Mouse (Mus musculus) thymus, adult 18-20 months (tissue): ENCODE results near the gene Mnt.

ENCODE experiments used
- DNase-seq, 2 experiments: peaks; one replicate each; pipeline ENCODE4 v3.0.0; 2022; ENCODE audit warnings: mixed read lengths in 2 of 2

The Mnt gene

DNA sequence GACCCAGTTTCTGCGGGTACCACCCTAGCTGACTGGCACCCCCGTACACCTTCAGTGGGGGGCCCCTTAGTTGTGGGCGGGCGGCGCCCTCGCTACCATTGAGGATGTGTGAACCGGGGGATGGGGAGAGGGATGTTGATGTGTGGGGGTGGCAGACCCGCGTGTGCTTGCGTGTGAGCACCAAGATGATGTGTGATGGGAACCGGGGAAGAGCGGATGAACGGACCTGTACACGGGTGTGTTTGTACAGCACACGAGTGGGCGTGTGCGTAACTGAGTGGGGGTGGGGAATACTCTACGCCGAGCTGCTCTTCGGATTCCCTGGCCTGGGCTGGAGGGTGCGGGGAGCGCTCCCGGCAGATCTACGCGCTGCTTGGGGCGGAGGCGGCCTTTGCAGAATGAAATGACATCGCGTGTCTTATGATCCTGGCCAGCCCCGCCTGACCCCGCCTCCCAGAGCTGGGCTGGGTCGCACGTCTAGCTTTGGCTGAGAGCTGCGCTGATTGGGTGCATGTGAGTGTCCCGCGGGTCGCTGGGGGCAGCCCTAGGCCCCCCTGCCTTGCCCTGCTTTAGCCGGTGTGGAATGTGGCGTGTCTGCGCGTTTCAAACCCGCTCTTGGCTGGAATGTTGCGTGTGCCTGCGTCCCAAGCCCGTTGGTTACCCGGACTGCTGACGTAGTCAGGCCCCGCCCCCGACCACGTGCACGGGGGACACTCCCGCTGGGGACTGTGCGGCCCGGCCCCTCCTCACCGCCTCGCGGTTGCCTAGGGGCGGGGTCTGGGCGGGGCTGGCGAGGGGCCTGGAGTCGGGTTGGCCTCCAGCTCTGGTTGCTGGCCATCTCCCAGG is 1.1 kb downstream of the Mnt start:
- DNase-seq, result peak; percentile 94 to 95

DNA sequence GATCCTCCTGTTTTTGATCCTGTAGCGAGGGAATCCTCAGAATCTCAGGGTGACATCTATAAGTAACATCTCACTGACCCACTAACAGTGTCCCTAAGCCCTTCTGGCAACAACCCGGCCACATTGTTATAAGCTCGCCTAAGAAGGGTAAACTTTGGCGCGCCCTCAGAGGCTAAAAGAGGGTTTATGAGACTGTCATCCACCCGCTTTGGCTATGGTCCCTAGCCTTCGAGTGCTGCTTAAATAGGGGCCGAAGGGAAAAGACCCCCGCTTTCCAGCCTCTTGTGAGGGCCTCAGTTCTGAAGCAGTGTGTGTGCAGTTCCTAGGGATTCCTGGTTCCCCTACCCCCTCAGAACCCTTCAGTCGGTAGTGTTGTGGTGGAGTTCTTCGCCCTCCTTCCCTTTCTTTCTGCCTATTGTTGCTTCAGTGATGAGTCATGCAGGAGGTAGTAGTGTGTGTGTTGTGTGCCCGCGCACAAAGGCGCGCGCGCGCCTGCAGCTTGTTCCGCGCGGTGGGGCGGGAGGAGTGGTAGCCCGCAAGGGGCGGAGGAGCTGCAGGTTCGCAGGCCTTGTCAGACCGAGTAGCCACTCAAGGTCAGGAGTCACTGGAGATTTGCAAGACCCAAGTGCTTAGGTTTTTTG is 1.9 kb downstream of the Mnt start:
- DNase-seq, result peak; percentile 58 to 70

DNA sequence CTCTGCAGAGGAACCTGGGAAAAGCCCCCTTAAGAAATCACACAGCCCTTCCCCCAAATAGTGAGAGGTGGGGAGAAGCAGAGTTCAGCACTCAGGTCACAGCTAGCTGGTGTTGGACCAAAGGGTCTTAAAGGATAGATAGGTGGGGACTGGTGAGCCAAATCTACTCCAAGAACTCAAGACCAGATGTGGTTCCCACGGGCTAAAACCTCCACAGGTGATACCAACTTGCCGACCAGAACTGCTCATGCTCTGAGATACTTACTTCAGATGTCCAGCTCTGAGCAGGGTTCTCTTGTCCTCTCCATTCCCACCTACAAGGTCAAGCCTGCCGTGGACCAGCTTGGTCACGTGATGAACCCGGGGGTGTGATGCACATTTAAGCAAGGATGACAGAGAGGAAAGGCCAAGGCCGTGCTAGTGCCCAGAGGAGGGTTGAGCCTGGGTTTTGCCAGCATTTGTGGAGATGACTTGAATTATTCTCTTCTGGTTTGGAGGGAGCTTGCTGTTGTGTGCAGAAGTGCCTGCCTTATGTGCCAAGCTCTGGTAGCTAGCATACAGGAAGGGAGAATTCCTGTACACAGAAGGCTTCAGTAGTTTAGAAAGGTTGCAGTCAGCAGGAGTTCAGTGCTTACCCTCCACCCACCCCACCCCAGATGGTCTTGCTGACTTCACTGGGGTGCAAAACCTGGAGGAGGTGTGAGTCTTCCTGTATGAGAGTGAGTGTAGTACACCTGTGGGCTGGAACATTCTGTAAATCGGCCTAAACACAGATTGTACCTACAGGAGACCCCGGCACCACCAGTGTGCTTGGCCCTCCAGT is 3.0 kb downstream of the Mnt start:
- DNase-seq, result no peak

DNA sequence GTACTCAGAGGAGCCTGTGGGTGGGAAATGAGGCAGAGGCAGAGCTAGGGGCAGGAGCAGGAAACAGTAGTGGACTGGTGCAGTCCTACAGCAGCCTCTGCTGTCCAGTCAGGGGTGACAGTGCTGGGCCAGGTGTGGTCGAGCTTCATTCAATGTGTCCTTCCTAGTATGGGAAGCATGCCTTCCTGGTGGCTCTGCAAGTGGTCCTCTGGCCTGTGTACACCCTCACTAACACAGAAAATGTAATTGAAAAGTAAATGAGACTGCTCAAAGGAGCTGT is 3.6 kb downstream of the Mnt start:
- DNase-seq, result no peak

DNA sequence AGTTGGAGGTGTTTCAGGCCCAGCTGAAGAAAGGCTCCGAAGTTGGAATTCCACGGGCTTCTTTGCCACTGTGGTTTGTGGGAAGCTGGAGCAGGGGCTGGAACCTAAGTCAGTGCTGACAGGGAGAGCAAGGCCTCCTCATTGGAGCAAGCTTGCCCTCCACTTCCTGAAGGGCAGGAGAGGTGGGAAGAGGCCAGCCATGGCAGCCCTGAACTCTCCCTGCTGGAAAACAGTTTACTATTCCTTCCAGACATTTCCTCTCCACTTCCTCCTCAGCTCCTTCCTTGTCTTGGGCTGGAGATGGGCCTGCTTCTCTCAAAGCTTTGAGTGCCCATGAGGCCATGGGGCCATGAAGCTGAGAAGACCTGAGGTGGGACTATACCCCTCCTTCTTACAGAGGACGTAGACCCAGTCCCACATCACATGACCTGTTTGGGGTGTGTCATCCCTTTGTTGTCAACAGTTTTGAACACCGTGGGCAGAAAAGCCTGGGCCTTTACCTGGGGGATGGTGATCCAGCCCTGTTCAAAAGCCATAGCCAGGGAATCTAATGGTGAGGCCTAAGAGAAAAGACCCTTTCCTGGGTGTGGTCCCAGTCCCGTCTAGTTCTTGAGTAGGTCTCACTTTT is 4.0 kb downstream of the Mnt start:
- DNase-seq, result no peak

DNA sequence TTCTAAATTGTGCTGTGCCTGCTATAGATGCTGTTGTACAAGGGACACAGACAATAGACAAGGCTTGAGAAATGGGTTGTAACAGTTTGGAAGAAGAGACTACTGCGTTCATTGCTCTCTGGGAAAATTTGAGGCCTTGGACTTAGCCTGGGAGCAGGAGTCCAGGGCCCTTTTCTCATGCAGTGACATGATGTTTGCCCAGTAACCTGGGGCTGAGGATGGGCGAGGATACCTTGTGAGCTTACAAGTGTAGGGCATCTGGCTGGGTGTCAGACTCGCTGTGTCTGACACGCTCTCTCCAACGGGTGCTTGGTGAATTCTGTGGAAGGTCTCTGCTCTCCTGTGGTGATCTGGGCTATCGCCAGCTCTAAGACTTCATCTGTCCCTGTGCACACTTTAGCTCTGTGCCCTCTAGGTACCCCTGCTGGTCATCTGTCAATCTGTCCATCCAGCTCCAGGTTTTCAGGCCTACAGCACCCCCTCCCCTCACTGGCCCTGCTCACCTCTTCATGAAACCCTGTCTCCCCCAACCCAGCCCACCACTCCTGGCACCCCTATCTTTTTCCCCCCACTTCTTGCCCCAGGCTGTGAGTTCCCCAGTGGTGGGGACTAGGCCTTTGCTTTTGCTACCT is 5.0 kb downstream of the Mnt start:
- no peak for DNase-seq

DNA sequence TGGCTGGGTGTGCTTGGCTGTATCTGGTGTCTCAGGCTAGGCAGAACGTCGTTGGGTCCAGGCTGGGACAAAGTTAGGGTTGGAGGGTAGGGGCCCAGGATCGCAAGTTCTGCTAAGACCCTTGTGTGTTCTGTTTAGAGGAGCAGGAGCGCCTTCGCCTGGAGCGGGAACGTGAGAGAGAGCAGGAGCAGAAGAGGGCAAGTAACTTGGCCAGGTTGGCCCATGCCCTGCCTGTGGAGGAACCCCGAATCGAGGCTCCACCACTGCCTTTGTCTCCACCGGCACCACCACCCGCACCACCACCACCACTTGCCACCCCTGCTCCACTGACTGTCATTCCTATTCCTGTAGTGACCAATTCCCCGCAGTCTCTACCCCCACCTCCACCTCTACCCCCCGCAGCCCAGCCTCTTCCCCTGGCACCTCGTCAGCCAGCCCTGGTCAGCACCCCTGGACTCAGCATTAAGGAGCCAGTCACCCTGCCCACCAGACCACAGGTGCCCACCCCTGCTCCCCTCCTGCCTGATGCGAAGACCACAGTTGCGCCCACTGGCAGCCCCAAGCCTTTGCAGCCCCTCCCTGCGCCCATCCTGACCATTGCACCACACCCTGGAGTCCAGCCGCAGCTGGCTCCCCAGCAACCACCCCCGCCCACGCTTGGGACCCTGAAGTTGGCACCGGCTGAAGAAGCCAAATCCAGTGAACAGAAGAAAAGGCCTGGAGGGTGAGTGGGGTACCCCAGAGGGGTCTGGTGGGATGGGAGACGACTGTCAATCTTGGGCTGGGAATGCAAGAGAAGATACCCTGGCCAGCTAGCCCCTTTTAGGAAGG is 5.7 kb downstream of the Mnt start:
- no peak for DNase-seq

DNA sequence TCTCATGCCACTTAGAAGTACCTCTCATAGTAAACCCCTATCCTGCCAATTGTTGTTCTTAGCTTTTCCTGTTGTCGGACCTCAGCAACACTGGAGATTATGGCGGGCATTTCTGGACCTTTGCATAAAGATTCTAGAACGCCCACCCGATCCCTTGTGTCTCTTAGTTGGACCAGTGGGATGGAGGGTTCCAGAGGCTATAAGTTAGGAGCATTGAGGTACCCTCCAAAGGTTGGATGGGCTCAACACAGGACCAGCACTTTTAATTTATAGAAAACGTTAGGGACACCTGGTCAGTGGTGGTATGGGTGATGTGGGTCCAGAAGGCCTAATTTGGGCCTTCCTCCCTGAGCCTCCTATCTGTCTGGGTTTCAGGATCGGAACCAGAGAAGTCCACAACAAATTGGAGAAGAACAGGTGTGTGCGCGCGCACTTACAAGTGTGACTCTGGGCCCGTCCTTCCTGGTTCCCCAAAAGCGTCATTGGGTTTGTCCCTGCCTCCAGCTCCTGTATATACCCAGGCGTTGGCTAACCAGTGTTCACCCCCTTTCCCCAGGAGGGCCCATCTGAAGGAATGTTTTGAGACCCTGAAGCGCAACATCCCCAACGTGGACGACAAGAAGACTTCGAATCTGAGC is 6.5 kb downstream of the Mnt start:
- no peak for DNase-seq

DNA sequence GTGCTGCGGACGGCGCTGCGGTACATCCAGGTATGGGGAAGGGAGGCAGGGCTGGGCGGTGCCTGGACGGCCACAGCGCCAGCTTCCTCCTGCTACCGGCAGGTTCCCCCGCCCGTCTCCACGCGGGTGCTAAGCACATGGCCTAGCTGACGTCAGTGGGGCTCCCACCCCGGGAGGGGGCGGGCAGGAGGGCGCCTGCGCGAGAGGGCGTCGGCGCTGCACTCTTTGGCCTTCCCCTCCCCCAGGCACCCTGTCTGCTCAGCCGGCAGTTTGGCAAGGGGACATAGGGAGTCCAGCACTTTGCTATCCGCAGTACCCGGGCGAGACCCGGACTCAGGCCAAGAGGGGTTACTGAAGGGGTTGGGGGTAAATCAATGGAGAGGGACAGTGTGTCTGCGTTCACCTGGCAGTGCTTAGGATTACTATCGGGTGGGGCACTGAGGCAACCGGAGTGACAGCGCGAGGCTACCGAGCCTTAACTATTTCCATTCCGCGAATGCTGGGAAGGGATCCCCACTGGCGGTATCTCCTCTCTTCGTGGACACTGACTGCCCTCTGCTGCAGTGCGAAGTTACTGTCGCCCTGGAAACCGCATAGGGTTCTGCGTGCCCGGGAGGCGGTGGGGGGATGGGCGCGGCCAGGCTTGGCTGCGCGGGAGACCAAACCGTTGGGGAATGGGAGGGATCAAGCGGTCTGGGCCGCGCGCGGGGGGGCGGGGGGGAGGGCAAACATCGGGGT is 7.1 kb downstream of the Mnt start:
- peak; percentile 96 for DNase-seq

DNA sequence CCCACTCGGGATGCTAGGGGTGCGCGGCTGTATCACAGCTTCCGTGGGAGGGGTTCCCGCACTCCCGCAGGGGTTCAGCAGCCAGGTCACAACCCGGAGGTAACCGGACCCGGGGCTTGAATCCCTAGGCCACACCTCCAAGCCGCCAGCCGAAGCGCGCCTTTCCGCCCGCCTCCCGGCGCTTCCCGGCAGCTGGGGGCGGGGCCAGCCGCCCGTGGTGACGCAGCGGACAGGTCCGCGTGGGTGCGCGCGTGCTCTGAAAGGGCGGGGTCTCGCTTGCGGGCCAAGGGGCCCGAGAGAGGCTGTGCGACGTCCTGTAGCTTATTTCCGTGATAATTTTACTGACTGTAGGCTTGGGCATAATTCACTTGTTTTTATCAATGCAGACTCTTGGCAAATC is 7.7 kb downstream of the Mnt start:
- peak; percentile 91 to 94 for DNase-seq

DNA sequence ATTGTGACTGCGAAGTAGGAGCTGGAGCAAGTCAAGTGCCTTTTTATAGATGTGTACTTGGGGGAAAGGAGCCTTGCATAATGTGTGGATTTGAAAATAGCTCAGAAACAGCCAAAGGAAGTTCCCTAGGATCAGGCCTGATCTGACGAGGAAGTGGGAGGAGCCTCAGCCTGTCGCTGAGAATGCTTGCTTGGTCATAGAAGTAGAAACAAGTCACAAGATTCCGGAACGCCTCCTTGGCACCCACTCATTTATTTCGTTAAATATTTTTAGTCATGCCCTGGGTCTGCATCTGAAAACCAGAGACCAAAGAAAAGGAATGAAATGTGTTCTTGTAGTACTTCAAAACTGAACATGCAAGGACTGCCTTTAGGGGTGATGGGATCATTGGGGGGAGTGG is 8.3 kb downstream of the Mnt start:
- peak in 1 of 2 experiments; percentile 64 for DNase-seq

DNA sequence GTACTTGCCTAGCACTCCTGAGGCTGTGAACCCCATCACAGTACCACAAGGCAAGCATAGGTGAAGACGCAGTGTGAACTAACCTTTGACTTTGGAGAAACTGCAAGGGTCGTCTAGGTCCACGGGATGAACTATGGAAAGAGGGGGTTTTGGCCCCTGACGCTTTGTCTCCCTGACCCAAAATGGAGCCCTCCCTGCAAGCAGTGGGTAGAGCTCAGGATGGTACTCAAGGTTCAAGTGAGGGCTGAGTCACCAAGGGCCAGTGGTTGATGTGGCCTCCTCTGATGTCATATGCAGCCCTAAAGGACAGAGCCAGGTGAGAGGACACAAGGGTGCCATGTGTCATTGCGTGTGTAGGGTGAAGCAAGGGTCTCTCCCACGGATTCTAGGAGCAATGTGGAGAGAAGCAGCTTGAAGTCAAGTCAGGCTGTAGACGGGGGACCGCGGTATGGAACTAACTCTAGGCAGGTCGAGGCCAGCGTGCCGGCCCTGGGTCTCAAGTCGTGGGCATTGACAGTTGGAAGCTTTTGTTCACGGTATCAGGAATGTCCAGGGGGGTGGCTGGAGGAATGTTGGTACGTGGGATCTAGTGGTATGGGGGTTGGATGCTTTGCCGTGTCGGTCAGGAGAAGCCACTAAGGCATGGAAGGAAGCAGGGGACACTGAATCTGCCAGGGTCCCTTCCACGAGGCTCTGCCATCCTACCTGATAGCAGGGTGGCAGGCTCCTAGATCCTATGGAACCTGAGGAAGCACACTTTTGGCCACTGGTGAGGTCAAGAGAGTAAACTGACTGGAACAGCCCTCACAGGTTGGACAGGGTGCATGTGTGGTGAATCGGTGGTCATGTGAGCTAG is 9.4 kb downstream of the Mnt start:
- DNase-seq, result no peak

DNA sequence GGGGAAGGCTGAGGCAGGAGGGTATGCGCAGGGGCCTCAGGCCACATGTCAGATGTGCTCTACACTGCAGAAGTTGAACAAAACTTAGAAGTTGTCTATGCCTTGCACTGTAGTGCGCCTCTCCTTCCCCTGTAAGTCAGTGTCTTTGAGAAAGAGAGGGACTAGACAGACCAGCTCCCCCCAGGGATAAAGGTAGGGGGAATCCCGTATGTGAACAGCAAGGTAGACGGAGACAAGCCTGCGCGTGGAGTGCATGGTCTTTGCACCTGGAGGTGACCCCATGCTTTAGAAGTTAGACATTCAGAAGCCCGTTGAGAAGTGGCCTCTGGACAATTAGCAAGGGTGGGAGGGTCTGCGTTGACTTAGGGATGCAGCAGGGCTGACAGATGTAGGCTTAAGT is 10.0 kb downstream of the Mnt start:
- no peak for DNase-seq

DNA sequence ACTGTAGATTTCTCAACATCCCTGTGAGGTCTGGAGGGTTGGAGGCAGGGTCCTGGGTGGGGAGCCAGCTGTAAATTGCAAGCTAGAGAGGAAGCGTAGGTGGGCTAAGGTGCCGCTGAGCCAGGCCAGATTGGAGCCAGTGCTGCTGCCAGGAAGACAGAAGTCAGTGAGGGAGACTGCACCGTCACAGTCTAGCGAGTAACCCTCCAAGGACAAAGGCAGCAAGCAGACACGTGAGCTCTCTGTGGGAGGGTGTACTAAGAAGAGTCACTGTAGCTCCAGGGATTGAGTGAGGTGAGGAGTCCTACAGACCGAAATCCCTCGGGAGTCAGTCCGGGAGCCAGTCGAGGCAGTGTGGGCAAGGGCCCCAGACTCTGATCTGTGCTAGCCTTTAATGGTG is 10.6 kb downstream of the Mnt start:
- no peak for DNase-seq

DNA sequence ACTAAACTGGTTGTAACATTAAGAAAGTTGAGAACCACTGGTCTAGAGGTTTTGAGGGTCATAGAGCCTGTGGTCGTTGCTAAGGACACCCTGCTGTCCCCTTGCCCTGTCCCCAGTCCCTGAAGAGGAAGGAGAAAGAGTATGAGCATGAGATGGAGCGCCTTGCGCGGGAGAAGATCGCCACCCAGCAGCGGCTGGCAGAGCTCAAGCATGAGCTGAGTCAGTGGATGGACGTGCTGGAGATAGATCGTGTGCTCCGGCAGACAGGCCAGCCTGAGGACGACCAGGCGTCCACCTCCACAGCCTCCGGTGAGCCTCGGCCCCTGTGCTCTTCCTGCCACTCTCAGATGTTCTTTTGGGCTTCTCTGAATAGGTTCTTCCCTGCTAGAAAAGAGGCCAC is 11.3 kb downstream of the Mnt start:
- DNase-seq, result no peak

DNA sequence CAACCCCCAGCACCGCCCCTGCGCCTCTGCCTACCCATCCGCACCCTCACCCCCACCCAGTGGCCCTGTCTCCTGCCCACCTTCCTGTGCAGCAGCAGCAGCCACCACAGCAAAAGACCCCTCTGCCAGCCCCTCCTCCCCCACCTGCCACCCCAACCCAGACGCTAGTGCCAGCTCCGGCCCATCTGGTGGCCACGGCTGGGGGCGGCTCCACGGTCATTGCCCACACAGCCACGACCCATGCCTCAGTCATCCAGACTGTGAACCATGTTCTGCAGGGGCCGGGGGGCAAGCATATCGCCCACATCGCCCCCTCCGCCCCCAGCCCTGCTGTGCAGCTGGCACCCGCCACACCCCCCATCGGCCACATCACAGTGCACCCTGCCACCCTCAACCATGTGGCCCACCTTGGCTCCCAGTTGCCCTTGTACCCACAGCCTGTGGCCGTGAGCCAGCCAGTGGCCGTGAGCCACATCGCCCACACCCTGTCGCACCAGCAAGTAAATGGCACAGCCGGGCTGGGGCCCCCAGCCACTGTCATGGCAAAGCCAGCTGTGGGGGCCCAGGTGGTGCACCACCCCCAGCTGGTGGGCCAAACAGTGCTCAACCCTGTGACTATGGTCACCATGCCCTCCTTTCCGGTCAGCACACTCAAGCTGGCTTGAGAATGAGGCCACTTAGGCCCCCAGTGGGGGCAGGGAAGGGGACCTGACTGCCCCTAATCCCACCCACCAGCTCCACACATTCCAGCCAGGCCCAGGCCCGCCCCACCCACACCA is 12.1 kb downstream of the Mnt start:
- DNase-seq, result no peak

DNA sequence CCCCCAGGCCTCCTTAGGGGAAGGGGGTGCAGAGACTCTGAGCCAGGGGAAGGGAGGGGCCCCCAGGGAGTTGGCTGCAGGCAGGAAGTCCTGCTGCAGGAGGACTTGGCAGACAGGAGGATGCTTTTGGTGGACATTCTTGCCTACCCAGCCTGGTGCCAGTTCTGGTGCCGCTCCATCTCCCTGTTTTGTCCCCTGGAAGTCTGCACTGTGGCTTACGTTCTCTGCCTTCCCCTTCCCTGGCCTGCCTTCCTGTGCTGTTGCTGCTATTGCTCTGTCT is 12.7 kb downstream of the Mnt start:
- no peak for DNase-seq

DNA sequence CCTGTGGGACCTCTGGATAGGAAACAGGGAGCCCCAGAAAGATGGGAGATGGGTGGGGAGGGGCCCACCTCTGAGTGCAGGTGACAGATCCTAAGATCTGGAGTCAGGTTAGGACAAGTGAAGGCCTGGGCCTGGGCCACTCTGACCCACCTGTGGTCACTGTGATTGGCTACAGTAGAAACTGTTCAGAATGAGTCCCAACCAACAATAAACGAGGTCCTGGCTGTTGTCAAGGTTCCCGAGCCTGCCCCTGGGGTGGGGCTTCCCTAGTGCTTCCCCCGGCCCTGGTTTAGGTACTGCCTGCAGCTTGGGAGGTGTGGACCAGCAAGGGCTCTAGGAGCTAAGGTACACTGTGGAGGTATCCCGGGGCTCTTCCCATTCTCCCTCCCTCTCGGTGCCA is 13.0 kb downstream of the Mnt start:
- no peak for DNase-seq

DNA sequence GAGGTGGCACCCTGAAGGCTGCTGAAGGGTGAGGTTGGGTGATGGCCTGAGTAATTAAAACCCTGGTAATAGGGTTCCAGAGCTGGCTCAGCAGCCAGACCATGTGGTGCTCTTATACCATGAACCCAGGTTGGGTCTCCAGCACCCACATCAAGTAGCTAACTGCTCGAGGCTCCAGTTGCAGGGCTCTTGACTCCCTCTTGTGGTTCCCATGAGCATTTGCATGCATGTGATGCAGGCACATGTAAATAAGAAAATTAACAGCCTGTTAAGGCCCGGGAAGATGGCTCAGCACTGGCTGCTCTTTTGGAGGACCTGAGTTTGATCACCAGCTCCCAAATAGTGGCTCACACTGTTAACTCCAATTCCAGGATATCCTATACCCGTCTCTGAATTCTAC is 15.1 kb downstream of the Mnt start:
- DNase-seq, result no peak
